Mouse (Mus musculus) liver, postnatal 0 days (tissue): ENCODE measurements around the gene Rsph3b. TPM values are rescaled to one million over a fixed set of nuclear protein-coding genes. Genes with fewer than 3 reads are reported as not detected.
"Not testable (repeated sequence)": the region's sequence is repeated elsewhere in the genome, so short reads cannot be mapped to it uniquely, and the experiment has no call there.

ENCODE experiments used
- ATAC-seq: fragments of 200-750 bp; cut with Nextera tagmentation; 2 replicates; pipeline ENCODE4 v1.8.0; 2017; ENCODE audit warnings: mild to moderate bottlenecking, moderate library complexity
- DNase-seq: peaks from one replicate; pipeline ENCODE4 v3.0.0-alpha.2; 2016
- H3K27ac ChIP-seq: fragments of 300-500 bp; sonication (generic); 2 replicates; pipeline ENCODE4 v1.5.1; 2014; ENCODE audit warnings: antibody characterized with exemption, moderate library complexity, mild to moderate bottlenecking, low read depth
- H3K27me3 ChIP-seq: fragments of 300-500 bp; sonication (generic); 2 replicates; pipeline ENCODE4 v1.6.1; 2014; ENCODE audit warnings: low read length, control low read depth, mixed read lengths; ENCODE audit not compliant: insufficient read depth
- H3K36me3 ChIP-seq: fragments of 300-500 bp; sonication (generic); replicated peaks from 2 replicates; pipeline ENCODE4 v1.6.1; 2014; ENCODE audit warnings: mild to moderate bottlenecking, control low read depth, low read length, moderate library complexity, mixed read lengths; ENCODE audit not compliant: insufficient read depth
- H3K4me1 ChIP-seq: fragments of 300-500 bp; sonication (generic); 2 replicates; pipeline ENCODE4 v1.6.1; 2014; ENCODE audit warnings: antibody characterized with exemption, mild to moderate bottlenecking, control low read depth; ENCODE audit not compliant: insufficient read depth
- H3K4me2 ChIP-seq: fragments of 300-500 bp; sonication (generic); 2 replicates; pipeline ENCODE4 v1.6.1; 2014; ENCODE audit warnings: low read depth, mild to moderate bottlenecking, low read length, moderate library complexity, mixed read lengths
- H3K4me3 ChIP-seq: fragments of 300-500 bp; sonication (generic); 2 replicates; pipeline ENCODE4 v1.5.1; 2014; ENCODE audit warnings: low read depth, low read length
- H3K9ac ChIP-seq: fragments of 300-500 bp; sonication (generic); replicated peaks from 2 replicates; pipeline ENCODE4 v1.6.1; 2014; ENCODE audit warnings: mild to moderate bottlenecking, moderate library complexity
- H3K9me3 ChIP-seq: fragments of 300-500 bp; sonication (generic); 2 replicates; pipeline ENCODE4 v1.6.1; 2016; ENCODE audit warnings: mild to moderate bottlenecking, control low read depth, low read length, mixed read lengths
- CTCF ChIP-seq: sonication (generic); IDR thresholded peaks from 2 replicates; pipeline ENCODE4 v1.5.1; 2016; ENCODE audit warnings: antibody characterized with exemption, low read depth
- EP300 ChIP-seq: IDR thresholded peaks from 2 replicates; pipeline ENCODE4 v1.6.1; 2016; ENCODE audit warnings: antibody characterized with exemption, low read depth, mild to moderate bottlenecking
- WGBS: fragments of 180-500 bp; shearing (Covaris S2); extraction: QIAGEN DNeasy Blood & Tissue Kit; methylation state at CpG from one replicate; pipeline ENCODE4 v1.1.7; 2014; ENCODE audit not compliant: insufficient replicate concordance; 5-methylcytosine and 5-hydroxymethylcytosine counted together
- polyA plus RNA-seq: library from polyadenylated mRNA; unstranded; fragments of >200 nt; fragmentation: Nextera tagmentation; extraction: Ambion mirVana; gene quantifications from 2 replicates; pipeline ENCODE4 v1.2.1, GENCODE M21; 2015

Rsph3b gene
- polyA plus RNA-seq, 1 experiment from 2014 or later, result 13.2 TPM

- not testable (repeated sequence) for H3K9me3 ChIP-seq, H3K4me1 ChIP-seq, H3K27me3 ChIP-seq, H3K9ac ChIP-seq, H3K4me3 ChIP-seq, ATAC-seq, H3K4me2 ChIP-seq, H3K27ac ChIP-seq, H3K36me3 ChIP-seq, DNase-seq
- 63% methylated on average over 1 of the region's 6 CpGs for WGBS
These were observed 34.4 kb downstream of the Rsph3b start for GRCm38 (mm10) chr17:6914066-6914465.

DNA sequence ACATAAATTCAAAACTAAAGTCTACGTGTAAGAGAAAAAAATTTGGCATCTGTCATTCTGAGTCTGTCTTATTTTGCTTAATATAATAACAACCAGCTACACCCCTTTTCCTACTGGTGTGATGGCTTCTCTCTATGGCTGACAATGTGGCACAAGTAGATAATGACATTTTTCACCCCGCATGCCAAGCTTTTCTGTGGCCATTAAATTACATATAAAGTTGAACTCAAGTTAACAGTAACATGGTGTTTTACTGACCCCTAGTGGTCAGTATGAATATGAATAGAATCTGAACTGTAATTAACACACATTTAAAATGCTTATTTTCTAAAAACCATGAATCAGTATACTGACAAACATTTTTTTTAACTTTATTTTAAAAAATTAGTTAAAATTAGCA lies 48.1 kb downstream of the Rsph3b start:
- TF ChIP-seq CTCF, result 0 out of 2 replicates have a peak, but pooled peaks have one; percentile 7
- not testable (repeated sequence) for H3K9me3 ChIP-seq

GRCm38 (mm10) chr17:6897996-6898562 lies 50.4 kb downstream of the Rsph3b start:
- not testable (repeated sequence) for H3K9ac ChIP-seq, H3K27me3 ChIP-seq, H3K4me3 ChIP-seq, H3K4me1 ChIP-seq, H3K9me3 ChIP-seq, DNase-seq, H3K27ac ChIP-seq, H3K4me2 ChIP-seq, H3K36me3 ChIP-seq
- 63% methylated on average over 7 of the region's 7 CpGs for WGBS
- ATAC-seq, result peak; percentile 47

More for the DNA sequence above, 48.1 kb downstream of the Rsph3b start:
- 41% methylated on average over 1 of the region's 2 CpGs for WGBS
- not testable (repeated sequence) for H3K4me3 ChIP-seq, H3K4me2 ChIP-seq, H3K9ac ChIP-seq, DNase-seq, H3K36me3 ChIP-seq, H3K27me3 ChIP-seq, H3K4me1 ChIP-seq, H3K27ac ChIP-seq
- ATAC-seq, result peak; percentile 73

DNA sequence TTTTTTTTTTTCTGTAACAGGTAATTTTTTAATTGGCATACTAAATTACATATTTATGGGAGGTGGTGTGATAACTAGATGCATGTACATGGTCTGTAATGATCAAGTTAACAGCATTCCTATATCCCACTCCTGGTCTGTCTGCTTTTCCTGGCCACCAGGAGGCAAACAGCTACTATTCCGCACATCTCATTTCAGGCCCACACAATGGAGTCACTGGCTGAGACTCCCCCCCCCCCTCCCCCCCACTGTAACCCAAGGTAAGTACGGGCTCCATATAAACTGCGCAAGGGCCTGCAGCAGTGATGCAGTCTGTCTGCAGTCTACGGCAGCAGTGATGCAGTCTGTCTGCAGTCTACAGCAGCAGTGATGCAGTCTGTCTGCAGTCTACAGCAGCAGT lies 51.7 kb downstream of the Rsph3b start:
- DNase-seq (no peak), ATAC-seq (no peak)
- H3K4me2 ChIP-seq, result no peak overlapping the region
- H3K9me3 ChIP-seq, result no peaks in the 10 kb centered on the region
- no peak overlapping the region for H3K9ac ChIP-seq
- no peak overlapping the region for H3K27ac ChIP-seq
- H3K27me3 ChIP-seq, result no peaks in the 10 kb centered on the region
- no peaks in the 10 kb centered on the region for H3K36me3 ChIP-seq
- 80% methylated on average over 4 of the region's 4 CpGs for WGBS
- no peaks in the 10 kb centered on the region for H3K4me1 ChIP-seq
- TF ChIP-seq CTCF (no peak), EP300 (no peak)
- H3K4me3 ChIP-seq, result no peak overlapping the region

DNA sequence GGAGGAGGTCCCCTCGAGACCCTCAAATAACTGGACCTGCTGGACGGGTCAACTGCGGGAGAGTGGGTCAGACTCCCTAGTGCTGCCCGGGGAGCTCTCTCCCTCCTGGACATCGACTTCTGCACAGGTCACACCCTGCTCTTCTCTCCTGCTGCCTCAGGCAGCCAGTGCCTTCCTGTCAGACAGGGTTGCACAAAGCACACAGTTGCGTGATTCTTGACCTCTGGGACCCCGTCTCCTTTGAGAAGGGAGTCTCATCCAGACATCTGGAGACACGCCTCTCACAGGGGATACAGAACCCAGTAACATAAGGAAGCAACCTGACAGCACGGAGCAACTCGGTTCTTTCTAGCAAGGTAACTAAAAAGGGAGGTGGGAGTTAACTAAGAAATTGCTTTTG lies 55.1 kb downstream of the Rsph3b start:
- Histone ChIP-seq H3K4me3 (no peak overlapping the region), H3K4me2 (no peak overlapping the region), H3K9me3 (no peaks in the 10 kb centered on the region), H3K4me1 (no peaks in the 10 kb centered on the region), H3K36me3 (no peaks in the 10 kb centered on the region), H3K27ac (no peak overlapping the region), H3K27me3 (no peaks in the 10 kb centered on the region), H3K9ac (no peak overlapping the region)
- 80% methylated on average over 10 of the region's 10 CpGs for WGBS
- ATAC-seq (no peak), DNase-seq (no peak)
- TF ChIP-seq EP300, result no peak

GRCm38 (mm10) chr17:6891966-6892934 lies 56.2 kb downstream of the Rsph3b start:
- no peaks in the 10 kb centered on the region for H3K9me3 ChIP-seq
- H3K4me3 ChIP-seq, result no peak overlapping the region
- no peak overlapping the region for H3K9ac ChIP-seq
- WGBS, result 74% methylated on average over 7 of the region's 7 CpGs
- no peaks in the 10 kb centered on the region for H3K4me1 ChIP-seq
- no peak overlapping the region for H3K27ac ChIP-seq
- H3K36me3 ChIP-seq, result no peaks in the 10 kb centered on the region
- DNase-seq, result no peak
- no peaks in the 10 kb centered on the region for H3K27me3 ChIP-seq
- ATAC-seq, result no peak
- no peak overlapping the region for H3K4me2 ChIP-seq
- TF ChIP-seq CTCF, result no peak
- no peak for TF ChIP-seq EP300
